Mouse (Mus musculus) right cerebral cortex, postnatal 4 days (tissue): ENCODE data around the gene Prkg1.

ENCODE experiments used
- DNase-seq: peaks from one replicate; pipeline ENCODE4 v3.0.0-alpha.2; 2022

The Prkg1 gene

GRCm38 (mm10) chr19:31743241-31744045, 21.4 kb downstream of the Prkg1 start:
- no peak for DNase-seq

DNA sequence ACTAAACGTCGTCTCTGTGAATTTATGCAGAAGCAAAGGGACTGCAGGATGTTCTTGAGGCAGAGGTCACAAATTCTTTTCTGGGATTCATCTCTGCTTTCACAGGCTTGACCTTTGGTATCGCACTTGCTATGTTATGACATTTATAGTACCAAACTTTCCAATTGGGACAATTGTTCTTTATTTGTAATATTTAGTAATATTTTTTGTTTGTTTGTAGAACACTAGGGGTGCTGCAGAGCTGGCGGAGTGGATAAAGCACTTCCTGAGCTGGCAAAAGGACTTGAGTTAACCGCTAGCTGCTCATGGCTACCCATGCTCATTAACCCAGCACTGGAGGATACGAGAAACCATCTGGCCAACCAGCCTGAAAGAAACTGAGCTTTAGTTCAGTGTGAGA, 49.9 kb downstream of the Prkg1 start:
- DNase-seq = no peak

DNA sequence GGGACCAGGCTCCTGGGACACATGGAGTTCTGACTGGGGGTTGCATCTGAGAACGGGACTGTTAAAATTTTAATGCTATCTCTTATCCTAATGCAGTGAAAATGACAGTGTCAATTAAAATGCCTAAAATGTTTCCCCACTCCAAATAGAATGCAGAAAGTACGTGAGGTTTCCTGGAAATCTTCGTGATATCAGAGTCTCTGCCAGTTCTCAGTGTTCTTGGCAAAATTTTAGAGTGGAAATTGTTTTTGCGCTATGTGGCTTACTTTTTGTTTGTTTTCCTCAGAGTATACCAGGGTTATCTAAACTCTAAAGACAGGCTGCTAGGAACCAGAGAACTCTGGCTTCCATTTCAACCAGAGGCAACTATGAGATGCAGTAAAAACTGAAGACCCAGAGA, 50.4 kb downstream of the Prkg1 start:
- no peak for DNase-seq

- DNase-seq = no peak
These were observed 51.5 kb downstream of the Prkg1 start for GRCm38 (mm10) chr19:31713321-31713720.

DNA sequence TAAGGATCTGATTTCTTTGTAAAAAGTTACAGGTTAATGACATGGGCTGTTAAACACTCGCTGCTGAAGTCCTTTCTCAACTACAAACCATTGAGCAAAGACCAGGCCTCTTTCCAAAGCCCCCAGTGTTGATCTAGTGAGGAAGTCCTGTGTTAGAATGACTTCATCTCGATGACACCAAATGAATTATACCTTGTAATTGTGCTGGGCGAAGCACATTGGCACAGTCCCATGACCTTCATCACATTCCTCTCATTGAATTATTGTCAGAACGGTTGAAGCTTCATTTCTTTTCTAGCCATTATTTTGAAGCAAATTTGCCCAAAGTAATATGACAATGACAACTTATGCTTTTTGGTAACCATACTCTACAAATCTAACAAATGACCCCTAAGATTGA, 54.5 kb downstream of the Prkg1 start:
- DNase-seq = no peak

DNA sequence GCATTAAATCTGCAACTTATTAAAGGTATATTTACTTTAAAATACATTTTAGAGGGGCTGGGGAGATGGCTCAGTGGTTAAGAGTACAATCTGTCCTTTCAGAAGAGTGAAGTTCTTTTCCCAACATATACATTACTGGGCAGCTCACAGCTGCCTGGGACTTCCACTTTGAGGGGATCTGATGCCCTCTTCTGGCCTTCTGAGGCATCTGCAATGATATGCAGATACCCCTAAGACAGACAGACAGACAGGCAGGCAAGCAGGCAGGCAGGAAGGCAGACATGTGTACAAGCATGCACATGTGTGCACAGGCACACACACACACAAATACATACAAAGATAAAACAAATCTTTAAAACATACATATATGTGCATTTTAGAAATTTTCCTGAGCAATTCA, 60.8 kb downstream of the Prkg1 start:
- DNase-seq = no peak

DNA sequence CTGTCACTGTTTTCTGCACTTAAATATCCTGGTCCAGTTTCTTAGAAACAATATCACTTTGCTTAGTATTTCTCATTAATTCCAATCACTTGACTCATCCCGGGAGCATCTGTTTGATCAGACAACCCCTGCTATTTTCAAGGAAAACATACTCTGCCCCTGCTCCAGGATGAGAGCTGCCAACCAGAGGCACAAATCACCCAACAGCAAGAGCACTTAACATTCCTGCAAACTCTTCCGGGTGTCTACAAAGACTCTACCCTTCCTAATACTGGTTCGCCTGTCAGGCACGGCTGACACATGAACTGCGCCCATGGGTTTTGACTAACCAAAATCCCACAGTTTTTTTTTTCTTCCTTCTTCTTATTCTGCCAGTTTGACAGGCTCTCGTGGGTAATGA, 65.9 kb downstream of the Prkg1 start:
- DNase-seq = no peak

DNA sequence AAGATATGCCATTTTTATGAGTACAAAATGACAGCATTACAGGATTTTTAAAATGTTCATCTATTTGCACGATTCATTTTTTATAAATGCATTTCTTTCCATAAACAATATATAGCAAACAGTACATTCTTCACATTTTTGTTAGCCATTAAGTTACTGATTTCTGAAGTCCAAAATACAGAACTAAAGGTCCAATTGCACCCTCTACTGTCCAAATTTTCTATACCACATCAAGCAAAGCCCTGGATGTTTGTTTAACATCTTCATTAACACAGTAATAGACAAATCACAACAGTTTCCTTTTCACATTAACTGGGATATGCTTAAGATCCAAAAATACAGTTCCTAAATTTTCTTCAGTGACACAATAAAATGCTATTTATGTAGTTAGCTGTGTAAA, 84.0 kb downstream of the Prkg1 start:
- no peak for DNase-seq

GRCm38 (mm10) chr19:31678324-31678723, 86.5 kb downstream of the Prkg1 start:
- no peak for DNase-seq

GRCm38 (mm10) chr19:31671726-31672125, 93.1 kb downstream of the Prkg1 start:
- no peak for DNase-seq

- no peak for DNase-seq
These were observed 99.8 kb downstream of the Prkg1 start for GRCm38 (mm10) chr19:31665007-31665406.

DNA sequence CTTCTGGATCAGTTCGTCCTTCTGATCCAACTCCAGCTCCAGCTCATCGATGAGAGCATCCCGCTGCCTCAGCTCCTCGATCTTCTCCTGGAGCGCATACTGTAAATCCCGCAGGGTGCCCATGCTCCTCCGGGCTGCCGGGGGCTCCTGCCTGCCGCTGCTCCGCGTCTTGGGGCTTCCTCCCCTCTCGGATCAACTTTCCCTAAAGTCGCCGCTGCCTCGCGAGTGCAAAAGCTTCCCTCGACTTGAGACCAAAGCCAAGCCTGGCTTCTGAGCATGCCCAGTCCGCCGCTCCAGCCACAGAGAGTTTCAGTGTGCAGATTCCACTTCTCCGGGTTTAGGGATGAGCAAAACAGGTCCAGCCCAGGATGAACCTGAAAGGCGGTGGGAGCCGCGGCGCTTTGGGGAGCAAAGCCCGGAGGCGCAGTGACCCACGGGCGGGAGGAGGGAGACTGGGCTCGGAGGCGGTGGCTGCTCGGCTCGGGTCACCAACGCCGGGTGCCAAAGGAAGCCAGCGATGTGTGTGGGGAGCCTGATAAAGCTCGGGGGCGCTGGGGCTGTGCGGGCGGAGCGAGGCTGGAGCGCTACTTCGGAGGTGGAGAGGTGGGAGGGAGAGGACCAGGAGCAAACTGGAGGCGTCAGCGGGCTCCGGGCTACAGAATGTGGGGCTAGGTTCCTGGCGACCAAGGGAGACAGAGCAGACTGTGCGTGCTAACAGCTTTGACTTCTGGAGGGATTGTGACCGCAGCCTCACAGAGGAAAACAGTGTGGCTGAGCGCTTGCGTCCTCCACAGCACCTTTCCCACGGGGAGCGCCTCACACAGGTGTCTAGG, 100.5 kb downstream of the Prkg1 start:
- peak; percentile 69 for DNase-seq

- peak; percentile 42 for DNase-seq
These were observed 101.2 kb downstream of the Prkg1 start for GRCm38 (mm10) chr19:31663437-31664158.

GRCm38 (mm10) chr19:31662802-31663201, 102.0 kb downstream of the Prkg1 start:
- DNase-seq = no peak

- DNase-seq = no peak
These were observed 106.0 kb downstream of the Prkg1 start for GRCm38 (mm10) chr19:31658751-31659397.

DNA sequence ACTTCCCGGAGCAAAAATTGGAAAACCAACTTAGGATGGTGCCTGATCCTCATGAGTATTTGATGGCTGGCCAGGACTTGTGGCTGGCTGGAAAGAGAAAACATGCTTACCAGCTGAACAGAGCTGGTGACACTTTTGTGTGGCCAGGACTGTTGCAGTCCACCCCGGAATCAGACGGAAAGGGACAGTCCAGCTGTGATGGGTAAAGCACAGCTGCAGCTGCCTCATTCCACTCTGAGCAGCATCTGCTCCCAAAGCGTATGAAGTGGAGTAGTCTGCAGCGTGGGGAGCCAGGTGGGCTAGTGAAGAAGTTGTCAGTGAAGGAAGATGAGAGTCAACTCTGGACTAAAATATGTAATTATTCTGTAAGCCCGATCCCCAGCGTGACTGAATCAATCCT, 108.6 kb downstream of the Prkg1 start:
- no peak for DNase-seq

DNA sequence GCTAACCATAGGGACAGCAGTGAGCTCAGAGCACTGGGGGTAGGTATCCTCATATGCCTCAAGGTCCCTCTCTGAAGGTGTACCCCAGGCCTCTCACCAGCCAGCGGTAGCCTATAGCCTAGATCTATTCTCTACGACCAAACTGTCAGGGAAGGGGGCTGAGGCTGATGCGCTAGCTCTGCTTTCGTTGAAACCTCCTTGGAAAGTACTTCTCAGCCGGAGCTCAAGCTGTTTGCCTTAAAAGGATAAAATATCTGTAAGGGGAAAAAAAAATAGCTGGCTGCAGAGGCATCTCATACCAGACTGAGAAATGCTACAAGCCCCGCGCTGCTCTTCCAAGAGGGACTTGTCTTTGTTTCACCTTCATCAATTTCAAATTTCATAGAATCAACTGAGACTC, 109.0 kb downstream of the Prkg1 start:
- DNase-seq = peak; percentile 6

DNA sequence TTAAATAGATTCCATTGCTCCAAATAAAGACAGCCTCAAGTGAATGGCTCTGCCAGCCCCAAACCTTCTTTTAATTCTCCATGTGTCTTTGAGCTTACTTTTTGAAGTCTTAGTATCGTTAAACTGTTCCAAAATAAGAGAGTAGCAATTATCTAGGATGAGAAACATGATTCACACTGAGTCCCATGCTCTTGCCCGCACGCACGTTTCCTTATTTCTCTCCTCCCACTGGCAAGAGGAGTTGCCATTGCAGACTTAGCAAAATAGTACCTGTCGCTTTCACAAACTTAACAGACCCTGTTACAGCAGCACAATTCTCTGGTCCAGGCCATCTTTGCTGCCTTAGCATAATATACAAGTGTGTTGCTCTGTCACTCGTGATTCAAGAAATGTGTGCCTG, 110.8 kb downstream of the Prkg1 start:
- DNase-seq = no peak

DNA sequence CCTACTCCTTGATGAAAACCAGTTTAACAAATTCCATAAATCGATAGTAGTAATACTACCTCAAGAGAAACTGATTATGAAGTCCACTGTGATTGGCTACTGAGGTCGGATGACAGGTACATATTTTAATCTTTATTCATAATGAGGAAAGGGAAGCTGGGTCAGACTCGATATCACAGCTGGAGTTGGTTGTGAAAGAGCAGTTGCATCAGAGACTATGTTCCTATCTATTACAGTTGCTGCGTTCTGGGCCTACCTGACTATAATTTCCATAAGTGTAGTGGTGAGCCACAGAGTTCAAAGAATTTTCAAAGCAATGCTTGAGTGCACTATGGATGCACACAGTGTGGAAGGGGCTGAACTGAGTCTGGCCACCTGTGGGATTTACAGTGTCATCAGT, 114.4 kb downstream of the Prkg1 start:
- DNase-seq = no peak

DNA sequence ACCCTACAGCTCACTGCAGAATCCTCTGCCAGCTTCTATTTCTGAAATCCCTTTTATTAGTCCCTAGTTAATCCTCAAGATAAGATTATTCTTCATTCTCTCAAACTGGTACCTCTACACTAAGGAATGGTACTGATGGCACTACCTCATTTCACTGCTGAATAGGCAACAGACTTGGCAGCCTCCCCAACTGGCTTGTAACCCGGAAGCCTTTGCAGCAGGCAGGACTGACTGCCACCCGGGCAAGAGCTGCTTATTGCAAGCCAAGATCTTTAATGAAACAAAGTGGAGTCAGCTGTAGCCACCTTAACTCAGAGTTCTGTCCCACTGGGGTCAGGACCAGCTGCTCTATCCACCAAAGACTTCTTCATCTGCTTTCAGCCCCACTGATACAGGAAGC, 117.3 kb downstream of the Prkg1 start:
- DNase-seq = peak; percentile 19

DNA sequence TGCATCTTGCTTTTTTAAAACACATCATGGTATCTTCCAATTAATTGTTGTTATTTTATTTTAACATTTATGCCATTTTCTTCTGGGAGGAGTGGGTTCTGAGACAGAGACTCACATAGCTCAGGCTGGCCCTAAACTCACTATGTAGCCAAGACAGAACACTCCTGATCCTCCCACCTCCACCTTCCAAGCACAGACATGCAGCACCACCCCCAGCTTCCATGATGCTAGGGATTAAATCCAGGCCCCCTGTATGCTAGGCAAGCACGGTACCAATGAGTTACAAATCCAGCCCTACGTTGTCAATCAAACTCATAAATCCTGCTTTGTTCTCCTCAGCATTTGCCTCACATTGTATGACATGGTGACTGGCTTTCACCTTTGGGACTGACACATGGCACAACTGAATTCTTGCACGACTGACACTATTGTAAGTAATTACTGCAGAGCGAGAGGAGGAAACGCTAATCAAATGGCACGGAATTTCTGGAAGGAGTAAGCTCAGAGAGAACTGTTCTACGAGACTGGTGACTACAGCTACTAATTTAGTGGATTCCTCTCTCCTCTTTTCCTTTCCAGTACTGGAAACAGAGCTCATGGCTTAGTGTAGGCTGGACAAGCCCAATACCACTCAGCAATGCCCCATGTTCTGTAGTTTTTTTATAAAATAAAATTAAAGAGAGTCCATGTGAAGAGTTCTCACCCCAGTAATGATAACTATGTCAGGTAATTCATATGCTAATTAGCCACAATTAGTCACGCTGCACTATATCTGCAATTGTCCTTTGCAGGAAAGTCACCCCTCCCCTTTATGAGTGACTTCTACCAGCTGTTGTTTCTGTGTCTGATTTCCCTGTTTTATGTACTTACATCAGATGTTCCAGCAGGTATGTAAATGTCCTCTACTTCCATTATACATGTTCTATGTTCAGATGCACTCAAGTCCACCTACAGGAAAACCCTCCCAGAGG, 133.6 kb downstream of the Prkg1 start:
- no peak for DNase-seq

GRCm38 (mm10) chr19:31621716-31622115, 143.1 kb downstream of the Prkg1 start:
- DNase-seq = no peak
